Mouse (Mus musculus) liver, adult 2 months (tissue): ENCODE results near the gene Arf6.

Source experiments
- CTCF ChIP-seq: fragments of 200-500 bp; IDR thresholded peaks from 2 replicates; pipeline ENCODE4 v1.5.1; 2011; ENCODE audit warnings: low read depth, low read length, control low read depth
- POLR2A ChIP-seq: fragments of 200-500 bp; IDR thresholded peaks from 2 replicates; pipeline ENCODE4 v1.6.1; 2011; ENCODE audit warnings: low read length, control low read depth; ENCODE audit not compliant: insufficient read depth; ENCODE audit errors: extremely low read depth

- TF ChIP-seq POLR2A (no peak), CTCF (no peak)
Measured at GRCm38 (mm10) chr12:69400871-69401286, 28.9 kb downstream of the Arf6 start.
